Mouse (Mus musculus): ENCODE data around the gene Fkbp5.
"Not testable (repeated sequence)": the region's sequence is repeated elsewhere in the genome, so short reads cannot be mapped to it uniquely, and the experiment has no call there.

The Fkbp5 gene

GRCm38 (mm10) chr17:28517441-28517955, at the start of gene Fkbp5:
Fkbp5 (minus strand) TSS chr17:28517527.
- DNase-seq = peak; percentile 43

GRCm38 (mm10) chr17:28565181-28565580, 47.9 kb upstream of the Fkbp5 start:
- no peak for DNase-seq

- DNase-seq = no peak
Observed at GRCm38 (mm10) chr17:28561613-28562012, 44.3 kb upstream of the Fkbp5 start.

- DNase-seq = no peak
Observed at GRCm38 (mm10) chr17:28560598-28560997, 43.3 kb upstream of the Fkbp5 start, which contains the start of gene Clps. Clps (minus strand) TSS chr17:28560766.

GRCm38 (mm10) chr17:28557772-28558171, 40.4 kb upstream of the Fkbp5 start:
- DNase-seq = no peak

- DNase-seq = no peak
Observed at GRCm38 (mm10) chr17:28556635-28557396, 39.5 kb upstream of the Fkbp5 start.

- DNase-seq = not testable (repeated sequence)
Observed at GRCm38 (mm10) chr17:28554021-28554420, 36.7 kb upstream of the Fkbp5 start.

- DNase-seq = peak; percentile 54
Observed at GRCm38 (mm10) chr17:28553040-28553793, 35.9 kb upstream of the Fkbp5 start.

- DNase-seq = no peak
Observed at GRCm38 (mm10) chr17:28549111-28549510, 31.8 kb upstream of the Fkbp5 start, which contains the start of gene Clpsl2. Clpsl2 (plus strand) TSS chr17:28549411.

GRCm38 (mm10) chr17:28548550-28548949, 31.2 kb upstream of the Fkbp5 start:
- no peak for DNase-seq

- DNase-seq = no peak
Observed at GRCm38 (mm10) chr17:28546925-28547324, 29.6 kb upstream of the Fkbp5 start.

GRCm38 (mm10) chr17:28537881-28538280, 20.6 kb upstream of the Fkbp5 start:
- no peak for DNase-seq

- no peak for DNase-seq
Observed at GRCm38 (mm10) chr17:28533327-28533726, 16.0 kb upstream of the Fkbp5 start.

GRCm38 (mm10) chr17:28532557-28532956, 15.2 kb upstream of the Fkbp5 start:
- no peak for DNase-seq

GRCm38 (mm10) chr17:28531946-28532345, 14.6 kb upstream of the Fkbp5 start:
- no peak for DNase-seq

- DNase-seq = no peak
Observed at GRCm38 (mm10) chr17:28530506-28530905, 13.2 kb upstream of the Fkbp5 start, which contains the start of gene Armc12. Armc12 (plus strand) TSS chr17:28530806.

- no peak for DNase-seq
Observed at GRCm38 (mm10) chr17:28529116-28529515, 11.8 kb upstream of the Fkbp5 start.

GRCm38 (mm10) chr17:28528043-28528351, 10.7 kb upstream of the Fkbp5 start:
- peak; percentile 84 for DNase-seq

GRCm38 (mm10) chr17:28527184-28528042, 10.1 kb upstream of the Fkbp5 start:
- DNase-seq = no peak

- DNase-seq = no peak
Observed at GRCm38 (mm10) chr17:28524831-28525430, 7.6 kb upstream of the Fkbp5 start.

- DNase-seq = no peak
Observed at GRCm38 (mm10) chr17:28524009-28524695, 6.8 kb upstream of the Fkbp5 start.
